Mouse (Mus musculus) stomach, embryonic 14.5 days (tissue): ENCODE data around the gene Zfp428. TPM values are rescaled to one million over a fixed set of nuclear protein-coding genes. Genes with fewer than 3 reads are reported as not detected.
"Not testable (repeated sequence)": the region's sequence is repeated elsewhere in the genome, so short reads cannot be mapped to it uniquely, and the experiment has no call there.

Experiments
- ATAC-seq: fragments of 200-750 bp; cut with Nextera tagmentation; 2 replicates; pipeline ENCODE4 v1.8.0; 2017; ENCODE audit warnings: low read depth, moderate TSS enrichment; ENCODE audit not compliant: insufficient number of reproducible peaks, insufficient read depth, low FRiP score
- H3K27ac ChIP-seq: fragments of 300-500 bp; sonication (generic); 2 replicates; pipeline ENCODE4 v1.5.1; 2014; ENCODE audit warnings: mild to moderate bottlenecking, low read length, moderate library complexity, mixed read lengths
- H3K27me3 ChIP-seq: fragments of 300-500 bp; sonication (generic); 2 replicates; pipeline ENCODE4 v1.6.1; 2014; ENCODE audit warnings: low read length, control low read depth, mixed read lengths; ENCODE audit not compliant: control insufficient read depth, insufficient read depth
- H3K36me3 ChIP-seq: fragments of 300-500 bp; sonication (generic); 2 replicates; pipeline ENCODE4 v1.6.1; 2014; ENCODE audit warnings: mild to moderate bottlenecking, control low read depth, low read length, moderate library complexity, mixed read lengths; ENCODE audit not compliant: control insufficient read depth, insufficient read depth
- H3K4me1 ChIP-seq: fragments of 300-500 bp; sonication (generic); 2 replicates; pipeline ENCODE4 v1.6.1; 2014; ENCODE audit warnings: low read length, control low read depth, mixed read lengths; ENCODE audit not compliant: control insufficient read depth, insufficient read depth
- H3K4me2 ChIP-seq: fragments of 300-500 bp; sonication (generic); replicated peaks from 2 replicates; pipeline ENCODE4 v1.6.1; 2014; ENCODE audit warnings: low read depth, low read length, control low read depth
- H3K4me3 ChIP-seq: fragments of 300-500 bp; sonication (generic); 2 replicates; pipeline ENCODE4 v1.5.1; 2014; ENCODE audit warnings: low read depth, low read length, control low read depth
- H3K9ac ChIP-seq: fragments of 300-500 bp; sonication (generic); replicated peaks from 2 replicates; pipeline ENCODE4 v1.6.1; 2014; ENCODE audit warnings: low read depth, mild to moderate bottlenecking, control low read depth, low read length, moderate library complexity, mixed read lengths
- H3K9me3 ChIP-seq: fragments of 300-500 bp; sonication (generic); 2 replicates; pipeline ENCODE4 v1.6.1; 2016; ENCODE audit warnings: low read depth, low read length, control low read depth; ENCODE audit not compliant: control insufficient read depth
- WGBS: fragments of 180-500 bp; shearing (Covaris S2); extraction: QIAGEN DNeasy Blood & Tissue Kit; methylation state at CpG from one replicate; pipeline ENCODE4 v1.1.7; 2014; 5-methylcytosine and 5-hydroxymethylcytosine counted together
- polyA plus RNA-seq: library from polyadenylated mRNA; unstranded; fragments of >200 nt; fragmentation: Nextera tagmentation; extraction: Ambion mirVana; gene quantifications from 2 replicates; pipeline ENCODE4 v1.2.1, GENCODE M21; 2014

Gene Zfp428
- polyA plus RNA-seq, 1 experiment from 2014 or later = 28.5 TPM

DNA sequence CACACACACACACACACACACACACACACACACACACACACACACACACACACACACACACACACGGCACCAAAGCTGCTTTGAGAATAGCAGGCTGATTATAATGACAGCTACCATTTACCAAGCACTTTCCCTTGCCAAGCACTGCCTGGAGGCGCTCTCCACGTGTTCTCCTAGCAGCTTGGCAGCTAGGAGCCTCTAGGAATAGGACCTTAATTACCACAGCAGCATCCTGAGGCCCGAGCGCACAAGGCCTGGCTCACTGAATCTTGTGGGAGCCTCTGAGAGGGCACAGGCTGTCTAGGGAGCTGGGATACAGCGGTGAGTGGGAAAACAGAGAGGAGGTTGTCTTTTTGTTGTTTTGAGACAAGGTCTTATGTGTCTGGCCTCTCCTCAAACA, 10.8 kb downstream of the Zfp428 start:
- H3K4me3 ChIP-seq = no peak overlapping the region
- H3K27me3 ChIP-seq = no peaks in the 10 kb centered on the region
- WGBS = 60% methylated on average over 6 of the region's 6 CpGs
- no peaks in the 10 kb centered on the region for H3K4me1 ChIP-seq
- H3K4me2 ChIP-seq = no peak overlapping the region
- H3K36me3 ChIP-seq = no peaks in the 10 kb centered on the region
- no peak for ATAC-seq
- no peaks in the 10 kb centered on the region for H3K9me3 ChIP-seq
- H3K27ac ChIP-seq = no peak overlapping the region
- H3K9ac ChIP-seq = no peak overlapping the region

DNA sequence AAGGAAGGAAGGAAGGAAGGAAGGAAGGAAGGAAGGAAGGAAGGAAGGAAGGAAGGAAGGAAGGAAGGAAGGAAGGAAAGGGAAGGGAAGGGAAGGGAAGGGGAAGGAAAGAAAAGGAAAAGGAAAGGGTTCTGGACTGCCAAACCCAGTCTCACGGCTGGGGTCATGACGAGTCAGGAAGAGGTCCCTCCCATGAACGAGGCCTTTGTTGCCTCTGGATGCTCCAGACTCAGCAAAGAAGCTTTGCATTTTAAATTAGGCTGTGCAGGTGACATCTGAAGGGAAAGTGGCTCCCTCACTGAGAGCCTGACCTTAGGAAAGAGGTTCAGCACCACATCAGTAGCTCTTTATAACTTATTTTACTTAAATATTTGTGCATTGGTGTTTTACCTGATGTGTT, 12.3 kb downstream of the Zfp428 start:
- no peak for ATAC-seq
- H3K9ac ChIP-seq = no peak overlapping the region
- H3K36me3 ChIP-seq = no peaks in the 10 kb centered on the region
- no peaks in the 10 kb centered on the region for H3K4me1 ChIP-seq
- H3K9me3 ChIP-seq = no peaks in the 10 kb centered on the region
- no peak overlapping the region for H3K4me3 ChIP-seq
- 57% methylated on average over 3 of the region's 3 CpGs for WGBS
- H3K27ac ChIP-seq = no peak overlapping the region
- H3K27me3 ChIP-seq = no peaks in the 10 kb centered on the region
- H3K4me2 ChIP-seq = no peak overlapping the region

DNA sequence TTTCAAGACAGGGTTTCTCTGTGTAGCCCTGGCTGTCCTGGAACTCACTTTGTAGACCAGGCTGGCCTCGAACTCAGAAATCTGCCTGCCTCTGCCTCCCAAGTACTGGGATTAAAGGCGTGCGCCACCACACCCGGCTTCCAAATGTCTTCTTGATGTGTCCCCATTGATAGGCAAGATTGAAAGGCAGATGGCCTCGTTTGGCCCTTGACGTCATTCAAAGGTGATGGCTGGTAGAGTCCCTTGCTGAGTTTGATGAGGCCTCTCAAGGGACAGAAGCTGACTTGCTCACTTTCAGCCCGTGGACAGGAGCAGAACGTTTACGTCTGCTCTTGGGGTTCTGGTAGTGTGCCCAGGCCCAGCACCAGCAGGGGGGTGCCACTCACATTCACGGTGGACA, 13.2 kb downstream of the Zfp428 start:
- WGBS = 90% methylated on average over 9 of the region's 10 CpGs
- H3K4me2 ChIP-seq, H3K36me3 ChIP-seq, H3K9me3 ChIP-seq, H3K4me3 ChIP-seq, H3K27me3 ChIP-seq, H3K4me1 ChIP-seq, H3K27ac ChIP-seq, ATAC-seq, H3K9ac ChIP-seq: not testable (repeated sequence)

DNA sequence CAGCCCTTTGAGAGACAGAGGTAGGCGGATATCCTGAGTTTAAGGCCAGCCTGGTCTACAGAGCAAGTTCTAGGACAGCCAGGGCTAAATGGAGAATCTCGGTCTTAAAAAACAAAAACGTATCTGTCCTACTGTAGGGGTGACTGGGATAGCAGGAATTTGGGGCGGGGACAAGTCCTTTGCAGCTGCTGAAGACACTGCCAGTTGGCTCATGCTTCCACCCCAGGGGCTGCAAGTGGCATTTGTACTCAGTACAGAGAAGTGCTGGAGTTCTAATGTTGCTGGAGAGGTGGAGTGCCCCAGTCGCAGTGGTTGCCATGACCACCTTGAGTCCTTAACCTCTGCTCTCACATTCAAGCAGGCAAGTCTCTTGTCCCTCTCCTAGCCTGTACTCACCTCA, 16.0 kb downstream of the Zfp428 start:
- ATAC-seq = no peak

DNA sequence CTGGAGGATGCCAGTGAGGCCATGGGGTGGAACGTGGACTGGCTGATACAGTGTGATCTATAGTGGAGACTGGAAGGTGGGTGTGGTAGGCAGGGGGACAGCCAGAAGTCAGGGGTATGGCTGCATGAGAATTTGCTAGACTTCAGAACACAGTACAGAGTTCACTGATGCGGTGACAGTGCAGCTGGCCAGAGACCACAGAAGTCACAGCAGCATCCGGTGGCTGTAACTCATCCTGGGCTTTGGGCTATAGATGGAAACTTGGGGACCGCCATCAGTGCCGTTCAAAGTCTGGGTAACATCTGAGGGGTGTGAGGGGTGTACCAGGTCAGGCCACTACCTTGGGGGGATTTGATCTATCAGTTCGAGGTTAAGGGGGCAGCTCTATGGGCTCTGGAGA, 16.9 kb downstream of the Zfp428 start:
- Histone ChIP-seq H3K4me3 (no peak overlapping the region), H3K9me3 (no peaks in the 10 kb centered on the region), H3K27ac (no peak overlapping the region), H3K4me1 (no peaks in the 10 kb centered on the region), H3K9ac (no peak overlapping the region), H3K4me2 (no peak overlapping the region), H3K27me3 (no peaks in the 10 kb centered on the region), H3K36me3 (no peaks in the 10 kb centered on the region)
- no peak for ATAC-seq
- WGBS = 84% methylated on average over 6 of the region's 6 CpGs

More for the DNA sequence above, 16.0 kb downstream of the Zfp428 start:
- Histone ChIP-seq H3K27ac (no peak overlapping the region), H3K4me3 (no peak overlapping the region), H3K9ac (no peak overlapping the region), H3K9me3 (no peaks in the 10 kb centered on the region), H3K27me3 (no peaks in the 10 kb centered on the region), H3K4me2 (no peak overlapping the region), H3K4me1 (no peaks in the 10 kb centered on the region), H3K36me3 (no peaks in the 10 kb centered on the region)
- 58% methylated on average over 5 of the region's 5 CpGs for WGBS

DNA sequence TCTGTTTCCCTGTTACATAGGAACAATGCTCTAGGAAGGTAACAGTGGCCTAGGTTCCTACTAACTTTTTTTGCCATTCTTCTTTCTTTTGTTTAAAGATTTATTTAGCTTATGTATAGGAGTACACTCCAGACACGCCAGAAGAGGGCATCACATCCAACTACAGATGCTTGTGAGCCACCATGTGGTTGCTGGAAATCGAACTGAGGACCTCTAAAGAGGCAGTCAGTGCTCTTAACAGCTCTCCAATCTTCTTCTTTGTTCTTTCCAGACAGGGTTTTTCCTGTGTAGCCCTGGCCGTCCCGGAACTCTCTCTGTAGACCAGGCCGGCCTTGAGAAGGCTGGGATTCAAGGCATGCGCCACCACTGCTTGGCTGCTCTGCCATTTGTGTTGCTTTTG, 18.2 kb downstream of the Zfp428 start:
- H3K36me3 ChIP-seq = no peaks in the 10 kb centered on the region
- H3K4me1 ChIP-seq = peaks cover 5% of the 10 kb centered on the region; the same call in 1 of the 2 replicates
- H3K27ac ChIP-seq = no peak overlapping the region
- H3K4me3 ChIP-seq = no peak overlapping the region
- H3K27me3 ChIP-seq = no peaks in the 10 kb centered on the region
- no peak for ATAC-seq
- H3K9me3 ChIP-seq = no peaks in the 10 kb centered on the region
- WGBS = 86% methylated on average over 6 of the region's 6 CpGs
- no peak overlapping the region for H3K4me2 ChIP-seq
- H3K9ac ChIP-seq = no peak overlapping the region

DNA sequence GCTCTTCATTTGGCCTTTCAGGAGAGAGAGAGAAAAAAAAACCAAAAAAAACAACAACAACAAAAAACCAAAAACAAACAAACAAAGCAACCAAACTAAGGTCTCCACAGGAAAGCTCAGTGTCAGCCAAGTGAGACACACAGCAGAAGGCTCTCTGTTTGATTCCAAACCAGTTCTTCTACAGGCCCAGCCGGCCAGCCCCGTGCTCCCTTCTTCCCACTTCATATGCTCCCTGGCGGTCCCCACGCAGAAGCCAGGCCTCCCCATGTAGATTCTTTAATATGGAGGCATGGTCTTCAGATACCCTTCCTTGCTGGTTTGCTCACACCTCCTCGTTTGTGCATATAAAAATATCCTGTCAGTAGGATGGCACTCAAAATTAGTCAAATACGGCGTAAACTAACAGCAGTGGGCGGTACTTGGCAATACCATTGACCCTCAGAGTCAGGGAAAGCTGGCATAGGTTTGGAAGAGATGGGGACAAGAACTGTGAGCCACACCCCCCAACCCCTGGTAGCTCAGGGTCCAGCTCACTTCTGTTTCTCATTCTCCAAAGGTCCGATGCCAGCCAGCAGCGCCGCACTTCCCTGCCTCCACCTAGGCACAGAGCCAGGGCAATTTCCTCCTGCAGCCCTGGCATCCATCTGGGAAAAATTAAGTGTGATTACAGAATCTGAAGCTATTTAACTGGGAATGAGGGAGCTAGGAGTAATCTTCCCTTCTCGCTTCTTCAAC, 19.0 kb downstream of the Zfp428 start:
- WGBS = 92% methylated on average over 12 of the region's 12 CpGs
- Histone ChIP-seq H3K9me3 (no peaks in the 10 kb centered on the region), H3K4me1 (peaks cover 5% of the 10 kb centered on the region; the same call in 1 of the 2 replicates), H3K27me3 (no peaks in the 10 kb centered on the region), H3K4me2 (no peak overlapping the region), H3K9ac (no peak overlapping the region), H3K36me3 (no peaks in the 10 kb centered on the region), H3K4me3 (no peak overlapping the region), H3K27ac (no peak overlapping the region)
- ATAC-seq = no peak

DNA sequence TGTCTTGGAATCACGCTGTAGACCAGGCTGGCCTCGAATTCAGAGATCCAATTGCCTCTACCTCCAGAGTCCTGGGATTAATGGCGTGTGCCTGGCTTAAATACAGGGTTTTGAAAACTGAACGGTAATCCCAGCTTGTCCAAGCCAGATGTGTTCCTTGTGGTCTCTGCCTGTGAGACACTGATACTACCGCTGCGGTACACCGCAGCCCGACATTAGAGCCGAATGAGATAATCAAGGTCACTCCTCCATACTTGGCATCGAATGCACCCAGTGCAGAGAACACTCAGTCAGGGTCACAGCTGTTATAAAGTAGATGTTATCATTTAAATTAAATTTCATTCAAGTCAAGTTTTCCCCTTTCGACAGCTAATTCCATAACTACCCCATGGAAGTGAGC, 22.1 kb downstream of the Zfp428 start:
- no peak for ATAC-seq
- no peaks in the 10 kb centered on the region for H3K9me3 ChIP-seq
- no peak overlapping the region for H3K4me3 ChIP-seq
- peaks cover 9% of the 10 kb centered on the region; the same call in 1 of the 2 replicates for H3K36me3 ChIP-seq
- 93% methylated on average over 11 of the region's 11 CpGs for WGBS
- H3K27me3 ChIP-seq = no peaks in the 10 kb centered on the region
- H3K4me1 ChIP-seq = peaks cover 12% of the 10 kb centered on the region; the same call in 1 of the 2 replicates
- no peak overlapping the region for H3K9ac ChIP-seq
- no peak overlapping the region for H3K27ac ChIP-seq
- no peak overlapping the region for H3K4me2 ChIP-seq

DNA sequence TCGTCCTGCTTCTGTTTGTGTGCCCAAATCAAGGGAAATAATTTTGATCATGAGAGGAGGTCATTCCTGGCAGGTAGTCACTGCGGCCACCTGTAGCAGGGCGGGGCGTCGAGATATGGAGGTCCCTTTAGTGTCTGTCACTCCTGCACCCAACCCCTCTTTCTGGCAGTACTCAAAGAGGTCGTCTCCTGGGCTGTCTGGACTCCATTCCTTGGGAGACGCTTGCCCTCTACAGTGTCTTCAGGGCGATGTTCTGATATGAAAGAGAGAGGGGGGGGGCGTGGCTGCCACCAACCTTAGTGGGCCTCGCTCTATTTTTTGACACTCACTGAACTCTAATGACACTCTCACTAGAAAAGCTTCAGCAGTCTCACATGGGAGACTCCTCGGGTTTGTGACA, 22.8 kb downstream of the Zfp428 start:
- no peak for ATAC-seq
- H3K27me3 ChIP-seq = no peaks in the 10 kb centered on the region
- H3K9ac ChIP-seq = peak overlapping the region; percentile 85
- peaks cover 13% of the 10 kb centered on the region; the same call in 1 of the 2 replicates for H3K36me3 ChIP-seq
- WGBS = 52% methylated on average over 11 of the region's 11 CpGs
- H3K4me2 ChIP-seq = peak overlapping the region; percentile 96
- H3K27ac ChIP-seq = peak overlapping the region; percentile 81; the same call in 1 of the 2 replicates
- peak overlapping the region; percentile 63 for H3K4me3 ChIP-seq
- H3K9me3 ChIP-seq = no peaks in the 10 kb centered on the region
- H3K4me1 ChIP-seq = peaks cover 12% of the 10 kb centered on the region; the same call in 1 of the 2 replicates
